Mouse (Mus musculus): ENCODE results near the gene Tfap2b.

The Tfap2b gene

GRCm38 (mm10) chr1:19230926-19231573 is 22.3 kb downstream of the Tfap2b start:
- in situ Hi-C loops (cut with MboI; ENCODE audit: low pct_unique_long_range_greater_than_20kb in 1 of 2, low sequenced_read_pairs in 2 of 2, unreplicated experiment in 1 of 2), result no loop called here

GRCm38 (mm10) chr1:19231574-19232080 is 22.9 kb downstream of the Tfap2b start:
- in situ Hi-C loops (cut with MboI; ENCODE audit: low pct_unique_long_range_greater_than_20kb in 1 of 2, low sequenced_read_pairs in 2 of 2, unreplicated experiment in 1 of 2), result no loop called here

- in situ Hi-C loops (cut with MboI; ENCODE audit: low pct_unique_long_range_greater_than_20kb in 1 of 2, low sequenced_read_pairs in 2 of 2, unreplicated experiment in 1 of 2), result no loop called here
Observed at GRCm38 (mm10) chr1:19232743-19233142, 24.0 kb downstream of the Tfap2b start.

- in situ Hi-C loops (cut with MboI; ENCODE audit: low pct_unique_long_range_greater_than_20kb in 1 of 2, low sequenced_read_pairs in 2 of 2, unreplicated experiment in 1 of 2), result no loop called here
Observed at GRCm38 (mm10) chr1:19233857-19234256, 25.1 kb downstream of the Tfap2b start.

- in situ Hi-C loops (cut with MboI; ENCODE audit: low pct_unique_long_range_greater_than_20kb in 1 of 2, low sequenced_read_pairs in 2 of 2, unreplicated experiment in 1 of 2), result no loop called here
Observed at GRCm38 (mm10) chr1:19234432-19235205, 25.9 kb downstream of the Tfap2b start.

GRCm38 (mm10) chr1:19236051-19236450 is 27.3 kb downstream of the Tfap2b start:
- in situ Hi-C loops (cut with MboI; ENCODE audit: low pct_unique_long_range_greater_than_20kb in 1 of 2, low sequenced_read_pairs in 2 of 2, unreplicated experiment in 1 of 2), result no loop called here

- in situ Hi-C loops (cut with MboI; ENCODE audit: low pct_unique_long_range_greater_than_20kb in 1 of 2, low sequenced_read_pairs in 2 of 2, unreplicated experiment in 1 of 2), result no loop called here
Observed at GRCm38 (mm10) chr1:19236591-19236990, 27.9 kb downstream of the Tfap2b start.

GRCm38 (mm10) chr1:19237061-19237460 is 28.3 kb downstream of the Tfap2b start:
- in situ Hi-C loops (cut with MboI; ENCODE audit: low pct_unique_long_range_greater_than_20kb in 1 of 2, low sequenced_read_pairs in 2 of 2, unreplicated experiment in 1 of 2), result no loop called here

GRCm38 (mm10) chr1:19237721-19238410 is 29.2 kb downstream of the Tfap2b start:
- in situ Hi-C loops (cut with MboI; ENCODE audit: low pct_unique_long_range_greater_than_20kb in 1 of 2, low sequenced_read_pairs in 2 of 2, unreplicated experiment in 1 of 2), result no loop called here

GRCm38 (mm10) chr1:19240054-19240453 is 31.3 kb downstream of the Tfap2b start:
- in situ Hi-C loops (cut with MboI; ENCODE audit: low pct_unique_long_range_greater_than_20kb in 1 of 2, low sequenced_read_pairs in 2 of 2, unreplicated experiment in 1 of 2), result no loop called here

GRCm38 (mm10) chr1:19241316-19241715 is 32.6 kb downstream of the Tfap2b start:
- in situ Hi-C loops (cut with MboI; ENCODE audit: low pct_unique_long_range_greater_than_20kb in 1 of 2, low sequenced_read_pairs in 2 of 2, unreplicated experiment in 1 of 2), result no loop called here

GRCm38 (mm10) chr1:19242021-19242420 is 33.3 kb downstream of the Tfap2b start:
- in situ Hi-C loops (cut with MboI; ENCODE audit: low pct_unique_long_range_greater_than_20kb in 1 of 2, low sequenced_read_pairs in 2 of 2, unreplicated experiment in 1 of 2), result no loop called here

- in situ Hi-C loops (cut with MboI; ENCODE audit: low pct_unique_long_range_greater_than_20kb in 1 of 2, low sequenced_read_pairs in 2 of 2, unreplicated experiment in 1 of 2), result no loop called here
Observed at GRCm38 (mm10) chr1:19245032-19245431, 36.3 kb downstream of the Tfap2b start.

- in situ Hi-C loops (cut with MboI; ENCODE audit: low pct_unique_long_range_greater_than_20kb in 1 of 2, low sequenced_read_pairs in 2 of 2, unreplicated experiment in 1 of 2), result no loop called here
Observed at GRCm38 (mm10) chr1:19251286-19251685, 42.6 kb downstream of the Tfap2b start.

GRCm38 (mm10) chr1:19269596-19269995 is 60.9 kb downstream of the Tfap2b start:
- in situ Hi-C loops (cut with MboI; ENCODE audit: low pct_unique_long_range_greater_than_20kb in 1 of 2, low sequenced_read_pairs in 2 of 2, unreplicated experiment in 1 of 2), result no loop called here
